Mouse (Mus musculus) stomach, adult 2 months (tissue): Measurements from ENCODE around the gene Fes. TPM values are rescaled to one million over a fixed set of nuclear protein-coding genes. Genes with fewer than 3 reads are reported as not detected.

Source experiments
- polyA plus RNA-seq: library from polyadenylated mRNA; depleted of rRNA; stranded (reverse); fragments of >200 nt; gene quantifications from 2 replicates; pipeline ENCODE4 v1.2.3, GENCODE M21; 2012; rRNA removed

Fes gene
- 27.2 and 33.1 TPM in 2 replicates for polyA plus RNA-seq

DNA sequence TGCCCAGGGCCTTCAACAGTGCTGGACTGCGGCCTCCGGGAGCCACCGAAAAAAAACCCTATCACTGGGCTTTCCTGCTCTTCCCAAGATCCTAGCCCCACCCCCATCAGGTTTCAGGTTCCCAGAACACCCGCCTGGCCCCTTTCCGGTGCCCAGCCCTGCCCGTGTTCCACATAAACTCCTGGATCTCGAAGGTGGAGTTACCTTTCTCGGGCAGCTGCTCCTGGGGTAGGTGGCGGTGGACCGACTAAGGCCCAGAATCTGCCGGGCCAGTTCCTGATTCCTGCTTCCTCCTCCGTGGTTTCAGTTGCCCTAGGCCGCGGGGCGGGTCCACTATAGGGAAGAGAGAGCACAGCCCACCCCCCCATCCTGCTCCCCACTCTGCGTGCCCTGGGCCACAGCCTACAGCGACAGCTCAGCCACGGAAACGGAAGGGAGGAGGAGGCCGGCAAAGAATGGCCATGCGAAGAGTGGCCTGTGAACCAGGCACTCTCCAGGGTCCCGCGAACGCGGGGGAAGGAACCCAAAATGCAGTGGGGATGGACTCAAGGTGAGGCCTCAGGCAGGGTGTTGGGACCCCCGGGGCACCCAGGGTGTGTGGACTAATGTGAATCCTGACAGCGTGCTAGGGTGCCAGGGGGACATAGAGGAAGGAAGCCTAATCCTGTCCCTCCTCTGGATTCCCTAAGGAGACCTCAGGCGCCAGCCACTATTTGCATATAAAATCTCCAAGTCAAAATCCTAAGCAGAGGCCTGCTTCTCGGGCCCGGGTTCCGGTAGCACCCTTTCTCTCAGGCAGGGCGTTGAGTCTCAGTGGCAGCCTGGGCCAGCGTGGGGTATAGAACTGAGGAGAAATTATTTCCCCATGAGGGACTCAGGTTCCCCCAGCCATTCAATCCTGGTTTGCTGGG lies at the start of gene Fes:
Gene Fes (minus strand): TSS at position 314 of the 911 bp plus-strand sequence.

DNA sequence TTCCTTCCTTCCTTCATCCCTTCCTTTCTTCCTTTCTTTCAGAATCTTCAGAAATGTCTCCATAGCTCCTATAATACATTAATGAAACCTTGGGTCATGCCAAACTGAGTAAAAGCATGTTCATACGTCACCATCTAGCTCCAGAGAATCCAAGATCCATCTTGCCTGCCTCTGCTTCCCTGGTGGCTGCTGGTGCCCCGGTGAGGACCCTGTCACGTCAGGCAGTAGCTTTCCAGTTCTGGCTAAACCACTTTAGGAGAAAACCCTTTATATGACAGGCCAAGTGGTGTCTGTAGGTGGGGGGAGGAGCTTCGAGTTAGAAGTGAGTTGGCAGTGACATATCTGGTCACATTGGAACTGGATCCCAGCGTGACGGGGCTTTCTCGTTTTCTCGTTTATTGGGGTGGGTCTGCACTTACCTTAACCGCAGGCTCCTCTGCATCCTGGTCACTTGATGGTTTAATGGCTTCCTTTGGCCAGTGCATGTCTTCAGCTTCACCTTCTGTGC lies 17.5 kb upstream of the Fes start, which contains the start of gene Furin:
Gene Furin (minus strand): TSS at position 249 of the 508 bp plus-strand sequence.

DNA sequence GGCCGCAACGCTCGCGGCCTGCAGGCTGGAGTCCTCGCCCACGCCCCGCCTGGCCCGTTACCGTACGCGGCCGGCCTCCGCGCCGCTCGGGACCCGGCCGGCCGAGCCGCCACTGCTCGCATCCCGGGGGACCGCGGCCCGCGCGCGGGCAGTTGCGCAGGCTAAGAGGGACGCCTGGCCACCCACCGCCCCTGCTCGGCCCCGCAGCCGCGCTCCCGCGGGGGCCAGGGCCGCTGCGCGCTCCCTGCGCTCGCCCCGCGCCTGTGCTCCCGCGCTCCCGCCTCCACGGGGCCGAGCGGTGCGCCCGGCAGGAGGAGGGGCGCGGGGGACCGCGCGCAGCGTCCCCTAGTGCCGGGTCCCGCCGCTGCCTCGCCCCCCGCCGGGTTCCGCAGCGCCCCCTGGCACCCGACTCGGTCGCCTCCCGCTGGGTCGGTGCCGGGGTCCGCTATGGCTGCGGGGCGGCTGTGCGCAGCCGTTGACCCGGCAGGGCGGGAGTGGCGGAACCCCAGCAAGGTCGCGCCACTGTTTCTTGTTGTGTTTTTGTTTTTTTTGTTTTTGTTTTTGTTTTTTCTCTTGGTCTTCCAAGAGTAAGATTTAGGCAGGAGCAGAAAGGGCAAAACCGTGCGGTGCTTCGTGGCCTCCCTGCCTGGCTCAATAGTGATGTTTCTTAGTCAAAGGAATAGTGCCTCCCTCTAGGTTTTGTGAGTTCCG lies 16.6 kb downstream of the Fes start, which contains the start of gene Man2a2:
Gene Man2a2 (minus strand): TSS at position 335 of the 711 bp plus-strand sequence.

DNA sequence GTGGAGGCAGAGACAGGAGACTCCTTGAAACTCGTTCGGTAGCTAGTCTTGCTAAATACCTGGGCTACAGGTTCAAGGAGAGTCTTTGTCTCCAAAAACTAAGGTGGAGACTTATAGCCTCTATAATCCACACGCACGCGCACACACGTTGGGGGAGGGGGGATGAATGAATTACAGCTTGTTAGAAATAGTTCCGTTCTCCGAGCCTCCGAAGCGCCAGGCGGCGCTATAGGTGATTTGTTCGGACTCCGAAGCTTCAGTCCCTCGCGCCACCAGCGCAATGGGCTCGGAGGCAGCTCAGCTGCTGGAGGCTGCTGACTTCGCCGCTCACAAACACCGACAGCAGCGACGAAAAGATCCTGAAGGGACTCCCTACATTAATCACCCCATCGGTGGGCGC lies 44.9 kb downstream of the Fes start, which contains the start of gene Hddc3:
Gene Hddc3 (plus strand): TSS at position 247 of the 400 bp plus-strand sequence.

DNA sequence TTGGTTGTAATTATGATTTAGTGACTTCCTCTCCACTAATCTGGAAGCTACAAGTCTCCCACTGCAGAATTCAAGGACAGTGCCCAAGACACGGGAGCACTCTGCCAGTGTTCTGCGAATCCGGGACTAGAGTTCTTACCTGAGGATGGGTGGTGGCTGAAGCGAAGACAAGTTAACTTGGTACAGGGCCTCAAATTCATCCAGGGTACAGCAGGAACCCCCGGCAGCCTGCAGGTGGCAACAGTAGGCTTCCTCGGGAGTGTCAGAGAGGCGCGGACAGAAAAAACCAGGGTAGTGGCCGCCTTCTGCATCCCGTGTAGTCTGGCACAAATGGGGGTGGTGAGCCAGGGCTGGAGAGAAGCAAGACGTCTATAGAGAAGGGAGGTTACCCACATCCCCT lies 47.0 kb downstream of the Fes start, which contains the start of gene Unc45a:
Gene Unc45a (minus strand): TSS at position 213 of the 400 bp plus-strand sequence.

Other genes with a start within 250 kb of the Fes start
- 28.8 and 30.4 TPM in 2 replicates for gene Sema4b, start 201.1 kb downstream of the Fes start, polyA plus RNA-seq
- 213 and 281 TPM in 2 replicates for gene Cib1, start 155.1 kb downstream of the Fes start, polyA plus RNA-seq
- 1.6 and 2.6 TPM in 2 replicates for gene Gdpgp1, start 155.1 kb downstream of the Fes start, polyA plus RNA-seq
- gene Ttll13, start 141.6 kb downstream of the Fes start, polyA plus RNA-seq = 0.06 and 0.09 TPM in 2 replicates
- 6.5 and 9.0 TPM in 2 replicates for gene Ngrn, start 126.7 kb downstream of the Fes start, polyA plus RNA-seq
- 2.2 and 5.1 TPM in 2 replicates for gene Vps33b, start 118.3 kb downstream of the Fes start, polyA plus RNA-seq
- gene Prc1, start 93.5 kb downstream of the Fes start, polyA plus RNA-seq = 3.4 and 4.5 TPM in 2 replicates
- gene Rccd1, start 63.5 kb downstream of the Fes start, polyA plus RNA-seq = 3.5 and 3.6 TPM in 2 replicates
- gene Unc45a, start 46.9 kb downstream of the Fes start, polyA plus RNA-seq = 41.4 and 45.6 TPM in 2 replicates
- 7.8 and 8.3 TPM in 2 replicates for gene Hddc3, start 44.8 kb downstream of the Fes start, polyA plus RNA-seq
- gene Man2a2, start 16.6 kb downstream of the Fes start, polyA plus RNA-seq = 23.3 and 27.7 TPM in 2 replicates
- gene Furin, start 17.5 kb upstream of the Fes start, polyA plus RNA-seq = 497 and 619 TPM in 2 replicates
- 0.19 and 0.91 TPM in 2 replicates for gene Blm, start 147.2 kb upstream of the Fes start, polyA plus RNA-seq